ENCODE assay signal across 8 mouse cellular contexts in the genomic region with DNA sequence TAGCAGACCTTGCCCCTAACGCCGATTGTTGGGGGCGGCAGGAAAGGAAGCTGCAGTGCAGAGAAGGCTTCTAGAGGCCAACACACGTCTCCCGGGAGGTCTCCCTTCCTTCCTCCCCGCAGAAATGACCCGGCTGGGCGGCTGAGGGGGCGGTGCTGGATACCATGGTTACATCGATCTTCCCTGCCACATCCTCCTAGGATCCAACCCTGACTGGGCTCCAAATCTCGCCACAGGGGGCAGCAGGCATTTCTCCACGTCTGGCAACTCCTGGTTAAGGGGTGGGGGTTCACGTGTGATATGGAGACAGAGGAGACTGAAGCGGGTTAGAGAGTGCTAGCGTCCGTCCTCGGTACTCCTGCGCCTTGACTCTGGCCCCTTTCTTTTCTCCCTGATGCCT. TPM values are rescaled to one million over a fixed set of nuclear protein-coding genes. Genes with fewer than 3 reads are reported as not detected.
DNase-seq lines count a peak whose midpoint lies in the region; ATAC-seq and TF ChIP-seq lines count a peak whose summit lies in the region.

No protein-coding gene starts in this region.

- peak; percentile 45 for TF ChIP-seq CTCF in heart, postnatal 0 days (IDR thresholded peaks at IDR 0.05; ENCODE audit: low read depth)

- H3K27me3 ChIP-seq in megakaryocyte, embryonic 14.5 days (replicated peaks): peaks cover 95% of the 10 kb centered on the region
- H3K27me3 ChIP-seq in embryonic facial prominence, embryonic 14.5 days (replicated peaks; ENCODE audit: control insufficient read depth, insufficient read depth, low read length): peaks cover 73% of the 10 kb centered on the region
- H3K27me3 ChIP-seq in heart, postnatal 0 days (ENCODE audit: control insufficient read depth, insufficient read depth, low read length): peaks cover 76% of the 10 kb centered on the region
- peaks cover 10% of the 10 kb centered on the region; the same call in 1 of the 2 replicates for H3K27me3 ChIP-seq in neural tube, embryonic 15.5 days (replicated peaks)

- no peak for DNase-seq in embryonic facial prominence, embryonic 14.5 days (ENCODE audit: low spot score)
- peak; percentile 38 for DNase-seq in heart, postnatal 0 days (ENCODE audit: low spot score)
- DNase-seq in liver: peak; percentile 57
- no peak for DNase-seq in ovary, postnatal 36 days (ENCODE audit: low spot score)
- no peak for DNase-seq in T-cell, adult 2 months (ENCODE audit: low spot score)

- TF ChIP-seq EP300 in heart, postnatal 0 days (IDR thresholded peaks at IDR 0.05; ENCODE audit: low read depth): no peak

- no peak for ATAC-seq in megakaryocyte, adult 5-6 weeks (ENCODE audit: poor library complexity, severe bottlenecking)
- no peak; the same call in 1 of the 2 replicates for ATAC-seq in embryonic facial prominence, embryonic 14.5 days (ENCODE audit: low read depth)
- peak; percentile 17; the same call in 1 of the 2 replicates for ATAC-seq in heart, postnatal 0 days (ENCODE audit: insufficient read depth, low read depth)
- ATAC-seq in neural tube, embryonic 15.5 days (ENCODE audit: low FRiP score): no peak

- H3K27ac ChIP-seq in embryonic facial prominence, embryonic 14.5 days (replicated peaks; ENCODE audit: low read depth, low read length): no peak overlapping the region
- no peak overlapping the region for H3K27ac ChIP-seq in heart, postnatal 0 days (ENCODE audit: low read depth)
- peak overlapping the region; percentile 64 for H3K27ac ChIP-seq in neural tube, embryonic 15.5 days (replicated peaks)

- peaks cover under 1% of the 10 kb centered on the region for H3K36me3 ChIP-seq in megakaryocyte, embryonic 14.5 days (replicated peaks; ENCODE audit: low read length)
- H3K36me3 ChIP-seq in embryonic facial prominence, embryonic 14.5 days (ENCODE audit: control insufficient read depth, insufficient read depth, low read length): no peaks in the 10 kb centered on the region
- H3K36me3 ChIP-seq in heart, postnatal 0 days (replicated peaks; ENCODE audit: control insufficient read depth, insufficient read depth, low read length): no peaks in the 10 kb centered on the region
- H3K36me3 ChIP-seq in neural tube, embryonic 15.5 days: no peaks in the 10 kb centered on the region

- WGBS in embryonic facial prominence, embryonic 14.5 days: 3% methylated on average over 12 of the region's 18 CpGs
- WGBS in heart, postnatal 0 days: 2% methylated on average over 18 of the region's 18 CpGs
- 3% methylated on average over 18 of the region's 18 CpGs for WGBS in neural tube, embryonic 15.5 days

- no peaks in the 10 kb centered on the region for H3K9me3 ChIP-seq in megakaryocyte, embryonic 14.5 days
- no peaks in the 10 kb centered on the region for H3K9me3 ChIP-seq in embryonic facial prominence, embryonic 14.5 days (ENCODE audit: control insufficient read depth, low read length)
- H3K9me3 ChIP-seq in heart, postnatal 0 days (replicated peaks; ENCODE audit: control insufficient read depth, low read length): no peaks in the 10 kb centered on the region
- H3K9me3 ChIP-seq in neural tube, embryonic 15.5 days (replicated peaks): no peaks in the 10 kb centered on the region

- H3K4me3 ChIP-seq in megakaryocyte, embryonic 14.5 days (replicated peaks): peak overlapping the region; percentile 84
- peak overlapping the region; percentile 17 for H3K4me3 ChIP-seq in embryonic facial prominence, embryonic 14.5 days (ENCODE audit: low read depth, low read length)
- peak overlapping the region; percentile 16 for H3K4me3 ChIP-seq in heart, postnatal 0 days (ENCODE audit: low read depth, low read length)
- peak overlapping the region; percentile 14 for H3K4me3 ChIP-seq in neural tube, embryonic 15.5 days (replicated peaks)

- H3K4me2 ChIP-seq in embryonic facial prominence, embryonic 14.5 days (ENCODE audit: low read depth, low read length): peak overlapping the region; percentile 49
- peak overlapping the region; percentile 46 for H3K4me2 ChIP-seq in heart, postnatal 0 days (ENCODE audit: low read depth, low read length)
- H3K4me2 ChIP-seq in neural tube, embryonic 15.5 days: peak overlapping the region; percentile 49

- H3K9ac ChIP-seq in embryonic facial prominence, embryonic 14.5 days (ENCODE audit: low read depth, low read length): peak overlapping the region; percentile 38
- no peak overlapping the region for H3K9ac ChIP-seq in heart, postnatal 0 days (replicated peaks; ENCODE audit: low read depth, low read length)
- H3K9ac ChIP-seq in neural tube, embryonic 15.5 days (replicated peaks): 0 out of 2 replicates have a peak overlapping the region, but pooled peaks have one; percentile 20

- peaks cover 40% of the 10 kb centered on the region for H3K4me1 ChIP-seq in megakaryocyte, embryonic 14.5 days
- peaks cover 16% of the 10 kb centered on the region; the same call in 1 of the 2 replicates for H3K4me1 ChIP-seq in embryonic facial prominence, embryonic 14.5 days (ENCODE audit: control insufficient read depth, insufficient read depth, low read length)
- peaks cover 14% of the 10 kb centered on the region; the same call in 1 of the 2 replicates for H3K4me1 ChIP-seq in heart, postnatal 0 days (ENCODE audit: control insufficient read depth, insufficient read depth)
- peaks cover 65% of the 10 kb centered on the region for H3K4me1 ChIP-seq in neural tube, embryonic 15.5 days

RNA-seq across cellular contexts. Expression of gene 3110082J24Rik, which starts 5.2 kb away (rescaled TPM):
- polyA plus RNA-seq in megakaryocyte, embryonic 14.5 days (2012; ENCODE audit: insufficient read depth, low replicate concordance): not detected in 2 replicates
- not detected in 2 replicates for total RNA-seq in megakaryocyte, adult 5-6 weeks (2015)
- not detected in 2 replicates for total RNA-seq in megakaryocyte, adult 5-6 weeks (2017)
- not detected in 2 replicates for polyA plus RNA-seq in embryonic facial prominence, embryonic 14.5 days (2014; fragmentation: Nextera tagmentation; extraction: Ambion mirVana)
- total RNA-seq in heart, postnatal 0 days (2014; rRNA removed; ENCODE audit: low replicate concordance): not detected in 2 replicates
- polyA plus RNA-seq in heart, postnatal 0 days (2015; fragmentation: Nextera tagmentation; extraction: Ambion mirVana): not detected in 2 replicates
- polyA plus RNA-seq in neural tube, embryonic 15.5 days (2015; fragmentation: Nextera tagmentation; extraction: Ambion mirVana): 1.8 and 3.1 TPM in 2 replicates

RNA-seq across cellular contexts. Expression of gene Garem2, which starts 6.2 kb away (rescaled TPM):
- 0.44 and 0.56 TPM in 2 replicates for polyA plus RNA-seq in megakaryocyte, embryonic 14.5 days (2012; ENCODE audit: insufficient read depth, low replicate concordance)
- total RNA-seq in megakaryocyte, adult 5-6 weeks (2015): not detected in 2 replicates
- not detected in 2 replicates for total RNA-seq in megakaryocyte, adult 5-6 weeks (2017)
- polyA plus RNA-seq in embryonic facial prominence, embryonic 14.5 days (2014; fragmentation: Nextera tagmentation; extraction: Ambion mirVana): 0.83 and 1.1 TPM in 2 replicates
- 0.70 TPM in 1 of 2 replicates, not detected in the other for total RNA-seq in heart, postnatal 0 days (2014; rRNA removed; ENCODE audit: low replicate concordance)
- polyA plus RNA-seq in heart, postnatal 0 days (2015; fragmentation: Nextera tagmentation; extraction: Ambion mirVana): 0.12 and 0.14 TPM in 2 replicates
- 8.2 and 9.6 TPM in 2 replicates for polyA plus RNA-seq in neural tube, embryonic 15.5 days (2015; fragmentation: Nextera tagmentation; extraction: Ambion mirVana)

RNA-seq across cellular contexts. Expression of gene Tyms, which starts 37.7 kb away (rescaled TPM):
- 8.9 and 19.3 TPM in 2 replicates for polyA plus RNA-seq in megakaryocyte, embryonic 14.5 days (2012; ENCODE audit: insufficient read depth, low replicate concordance)
- 123 and 146 TPM in 2 replicates for total RNA-seq in megakaryocyte, adult 5-6 weeks (2015)
- total RNA-seq in megakaryocyte, adult 5-6 weeks (2017): 91.0 and 114 TPM in 2 replicates
- 198 and 220 TPM in 2 replicates for polyA plus RNA-seq in embryonic facial prominence, embryonic 14.5 days (2014; fragmentation: Nextera tagmentation; extraction: Ambion mirVana)
- total RNA-seq in heart, postnatal 0 days (2014; rRNA removed; ENCODE audit: low replicate concordance): 14.7 and 27.6 TPM in 2 replicates
- polyA plus RNA-seq in heart, postnatal 0 days (2015; fragmentation: Nextera tagmentation; extraction: Ambion mirVana): 48.1 and 50.0 TPM in 2 replicates
- polyA plus RNA-seq in neural tube, embryonic 15.5 days (2015; fragmentation: Nextera tagmentation; extraction: Ambion mirVana): 40.9 and 93.4 TPM in 2 replicates

RNA-seq across cellular contexts. Expression of gene Hadha, which starts 43.8 kb away (rescaled TPM):
- polyA plus RNA-seq in megakaryocyte, embryonic 14.5 days (2012; ENCODE audit: insufficient read depth, low replicate concordance): 31.6 and 38.2 TPM in 2 replicates
- 45.5 and 46.4 TPM in 2 replicates for total RNA-seq in megakaryocyte, adult 5-6 weeks (2015)
- total RNA-seq in megakaryocyte, adult 5-6 weeks (2017): 119 and 133 TPM in 2 replicates
- 120 and 125 TPM in 2 replicates for polyA plus RNA-seq in embryonic facial prominence, embryonic 14.5 days (2014; fragmentation: Nextera tagmentation; extraction: Ambion mirVana)
- 368 and 497 TPM in 2 replicates for total RNA-seq in heart, postnatal 0 days (2014; rRNA removed; ENCODE audit: low replicate concordance)
- 722 and 748 TPM in 2 replicates for polyA plus RNA-seq in heart, postnatal 0 days (2015; fragmentation: Nextera tagmentation; extraction: Ambion mirVana)
- polyA plus RNA-seq in neural tube, embryonic 15.5 days (2015; fragmentation: Nextera tagmentation; extraction: Ambion mirVana): 67.2 and 89.6 TPM in 2 replicates

RNA-seq across cellular contexts. Expression of gene Hadhb, which starts 43.9 kb away (rescaled TPM):
- polyA plus RNA-seq in megakaryocyte, embryonic 14.5 days (2012; ENCODE audit: insufficient read depth, low replicate concordance): 5.2 and 30.8 TPM in 2 replicates
- total RNA-seq in megakaryocyte, adult 5-6 weeks (2015): 44.1 and 50.8 TPM in 2 replicates
- total RNA-seq in megakaryocyte, adult 5-6 weeks (2017): 56.8 and 66.5 TPM in 2 replicates
- 138 and 147 TPM in 2 replicates for polyA plus RNA-seq in embryonic facial prominence, embryonic 14.5 days (2014; fragmentation: Nextera tagmentation; extraction: Ambion mirVana)
- 669 and 1,098 TPM in 2 replicates for total RNA-seq in heart, postnatal 0 days (2014; rRNA removed; ENCODE audit: low replicate concordance)
- polyA plus RNA-seq in heart, postnatal 0 days (2015; fragmentation: Nextera tagmentation; extraction: Ambion mirVana): 1,207 and 1,270 TPM in 2 replicates
- polyA plus RNA-seq in neural tube, embryonic 15.5 days (2015; fragmentation: Nextera tagmentation; extraction: Ambion mirVana): 57.5 and 86.0 TPM in 2 replicates

Comparison
In these comparisons a context has a peak if more than half of its experiments do, and no peak if none do; other contexts are left out.
1. H3K4me3 ChIP-seq: peak in every context shown above with its lines; median percentile 84 in megakaryocyte, embryonic 14.5 days; 17 in embryonic facial prominence, embryonic 14.5 days; 16 in heart, postnatal 0 days; 14 in neural tube, embryonic 15.5 days.
2. DNase-seq: peak in heart, postnatal 0 days (single experiment) and liver (single experiment); none in embryonic facial prominence, embryonic 14.5 days (single experiment), ovary, postnatal 36 days (single experiment) and T-cell, adult 2 months (single experiment).
3. Peak in every context shown above with its lines, with median percentiles within 50 percentile points of each other: H3K4me2 ChIP-seq.